Mouse (Mus musculus): ENCODE results near the gene Eogt. TPM values are rescaled to one million over a fixed set of nuclear protein-coding genes. Genes with fewer than 3 reads are reported as not detected.

Eogt gene
- polyA plus RNA-seq, 1 experiment from 2014 or later, result 3.7 TPM

DNA sequence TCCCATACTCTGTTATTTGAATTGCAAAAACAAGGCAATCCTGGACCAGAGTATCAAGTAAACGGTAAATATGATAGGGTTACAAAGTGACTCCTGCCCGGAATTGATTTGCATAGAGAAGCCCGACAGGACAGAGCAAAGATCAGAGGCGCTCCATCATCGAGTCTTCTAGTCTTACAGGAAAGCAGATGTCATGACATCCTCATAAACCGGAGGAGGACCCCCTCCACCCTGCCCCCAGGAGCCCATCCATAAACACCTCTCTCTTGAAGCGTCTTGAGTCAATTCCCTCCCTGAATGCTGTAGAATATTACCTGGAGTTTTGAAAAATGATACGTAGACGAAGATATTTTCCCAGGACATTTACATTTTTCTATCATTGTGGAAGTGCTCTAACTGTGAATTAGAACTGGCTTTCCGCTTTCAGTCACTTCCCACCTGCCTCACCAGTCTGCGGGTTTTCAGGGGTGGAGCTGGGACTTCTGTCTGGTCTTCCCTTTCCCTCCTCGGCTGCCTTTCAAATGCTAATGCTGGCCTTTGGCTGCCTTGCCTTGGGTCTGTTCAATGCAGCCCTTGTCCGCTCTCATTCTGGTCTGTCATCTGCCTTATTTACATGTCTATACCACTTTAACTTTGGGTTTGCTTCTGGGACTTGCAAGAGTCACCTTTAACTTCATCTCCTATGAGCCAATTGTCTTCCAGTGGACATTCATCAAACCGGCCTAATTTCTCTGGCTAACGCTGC lies 46.9 kb downstream of the Eogt start:
- no peaks in the 10 kb centered on the region for H3K36me3 ChIP-seq
- H3K27ac ChIP-seq, result no peak overlapping the region
- no peak overlapping the region for H3K9ac ChIP-seq
- H3K9me3 ChIP-seq (replicated peaks), result no peaks in the 10 kb centered on the region
- WGBS (ENCODE audit: insufficient replicate concordance), result 6% methylated on average over 15 of the region's 15 CpGs
- H3K4me2 ChIP-seq, result no peak overlapping the region
- H3K4me1 ChIP-seq, result no peaks in the 10 kb centered on the region
- no peak for ATAC-seq
- H3K27me3 ChIP-seq (replicated peaks), result peaks cover 30% of the 10 kb centered on the region
- no peak overlapping the region for H3K4me3 ChIP-seq

- H3K9ac ChIP-seq, result no peak overlapping the region
- WGBS (ENCODE audit: insufficient replicate concordance), result 21% methylated on average over 12 of the region's 12 CpGs
- no peaks in the 10 kb centered on the region for H3K9me3 ChIP-seq (replicated peaks)
- no peaks in the 10 kb centered on the region for H3K36me3 ChIP-seq
- H3K4me2 ChIP-seq, result no peak overlapping the region
- H3K27ac ChIP-seq, result no peak overlapping the region
- ATAC-seq, result no peak
- no peak overlapping the region for H3K4me3 ChIP-seq
- H3K4me1 ChIP-seq, result no peaks in the 10 kb centered on the region
- H3K27me3 ChIP-seq (replicated peaks), result peaks cover 30% of the 10 kb centered on the region
Observed at GRCm38 (mm10) chr6:97101190-97101957, 47.6 kb downstream of the Eogt start.

DNA sequence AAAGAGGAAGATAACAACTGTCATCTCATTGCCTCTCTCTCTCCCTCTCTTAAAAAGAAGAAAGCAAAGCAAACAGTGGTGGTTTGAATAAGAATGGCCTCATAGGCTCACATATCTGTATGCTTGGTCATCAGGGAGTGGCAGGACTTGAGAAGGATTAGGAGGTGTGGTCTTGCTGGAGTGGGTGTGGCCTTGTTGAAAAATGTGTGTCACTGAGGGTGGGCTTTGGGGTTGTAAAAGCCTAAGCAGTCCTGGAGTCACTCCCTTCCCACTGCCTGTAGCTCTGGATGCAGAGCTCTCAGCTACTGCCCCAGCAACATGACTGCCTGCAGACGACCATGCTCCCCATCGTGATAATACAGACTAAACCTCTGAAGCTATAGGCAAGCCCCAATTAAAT lies 66.6 kb downstream of the Eogt start:
- Histone ChIP-seq H3K27ac (no peak overlapping the region), H3K4me2 (no peak overlapping the region), H3K27me3 (replicated peaks) (0 out of 2 replicates have a peak, but pooled peaks cover 6% of the 10 kb centered on the region), H3K36me3 (no peaks in the 10 kb centered on the region), H3K9me3 (replicated peaks) (no peaks in the 10 kb centered on the region), H3K9ac (no peak overlapping the region), H3K4me1 (no peaks in the 10 kb centered on the region), H3K4me3 (no peak overlapping the region)
- WGBS (ENCODE audit: insufficient replicate concordance), result 83% methylated on average over 2 of the region's 2 CpGs
- ATAC-seq, result no peak

DNA sequence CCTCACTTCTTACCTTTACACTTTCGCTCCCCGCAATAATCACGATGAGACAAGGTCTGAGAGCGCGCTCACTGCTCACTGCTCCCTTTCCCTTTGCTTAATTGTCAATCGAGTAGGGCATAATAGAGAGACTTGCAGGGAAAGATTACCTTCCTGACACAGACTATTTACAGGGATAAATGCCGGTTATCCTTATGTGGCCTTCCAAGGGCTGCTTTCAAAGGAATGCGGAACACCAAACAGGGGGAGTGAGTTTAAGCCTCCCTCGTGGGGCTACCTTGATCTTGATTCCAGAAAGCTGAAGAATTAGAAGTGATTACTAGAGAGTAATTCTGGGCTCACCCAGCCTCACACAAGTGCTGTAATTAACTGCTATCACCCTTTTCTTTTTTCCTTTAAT lies 69.0 kb downstream of the Eogt start:
- H3K27me3 ChIP-seq (replicated peaks), result 0 out of 2 replicates have a peak, but pooled peaks cover 6% of the 10 kb centered on the region
- no peak overlapping the region for H3K4me3 ChIP-seq
- no peak overlapping the region for H3K9ac ChIP-seq
- no peaks in the 10 kb centered on the region for H3K9me3 ChIP-seq (replicated peaks)
- no peaks in the 10 kb centered on the region for H3K36me3 ChIP-seq
- no peak overlapping the region for H3K4me2 ChIP-seq
- no peak for ATAC-seq
- H3K4me1 ChIP-seq, result no peaks in the 10 kb centered on the region
- 49% methylated on average over 9 of the region's 9 CpGs for WGBS (ENCODE audit: insufficient replicate concordance)
- no peak overlapping the region for H3K27ac ChIP-seq

DNA sequence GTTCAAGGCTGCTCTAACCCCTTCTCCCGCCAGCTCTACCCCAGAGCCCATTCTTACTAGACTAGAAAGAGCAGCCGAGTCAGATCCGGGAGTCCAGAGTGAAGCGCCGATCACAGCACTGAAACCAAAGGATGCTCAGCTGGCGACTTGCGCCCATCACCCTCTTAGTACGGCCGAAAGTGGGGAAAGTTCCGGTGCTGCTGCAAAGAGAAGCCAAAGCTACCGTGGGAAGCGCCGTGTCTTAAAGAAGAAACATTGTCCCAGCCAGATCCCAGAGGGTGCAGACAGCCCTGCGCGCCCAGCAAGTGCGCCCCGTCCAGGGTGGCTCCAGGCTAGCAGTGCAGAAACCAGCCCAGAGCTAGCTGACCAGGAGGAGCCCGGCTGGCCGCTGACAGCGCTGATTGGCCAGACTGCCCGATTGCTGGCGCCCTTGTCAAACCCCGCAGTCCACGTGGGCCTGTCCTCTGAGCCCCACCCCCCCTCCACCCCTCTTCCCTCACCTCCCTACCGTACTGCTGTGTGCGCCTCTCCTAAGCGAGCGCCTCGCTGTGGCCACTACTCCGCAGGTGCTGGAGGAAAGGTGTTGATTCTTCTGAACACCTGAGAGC lies 88.8 kb downstream of the Eogt start, which contains the start of gene Fam19a4:
Gene Fam19a4, minus strand, starts transcription at position 340 of the 608 bp plus-strand sequence.
- H3K4me2 ChIP-seq, result peak within 1 kb of the TSS; percentile 48
- 0 out of 2 replicates have a peak, but pooled peaks cover 9% of the 10 kb centered on the region for H3K4me1 ChIP-seq
- no peaks in the 10 kb centered on the region for H3K9me3 ChIP-seq (replicated peaks)
- no peaks in the 10 kb centered on the region for H3K36me3 ChIP-seq
- H3K4me3 ChIP-seq, result peak within 1 kb of the TSS; percentile 17
- 1% methylated on average over 30 of the region's 30 CpGs for WGBS (ENCODE audit: insufficient replicate concordance)
- H3K27me3 ChIP-seq (replicated peaks), result peaks cover 42% of the 10 kb centered on the region
- peak; percentile 55 for ATAC-seq
- H3K27ac ChIP-seq, result no peak within 1 kb of the TSS
- no peak within 1 kb of the TSS for H3K9ac ChIP-seq

Other genes starting within 250 kb of the Eogt start
- gene Fam19a4, start 88.8 kb downstream of the Eogt start, polyA plus RNA-seq (2016; fragmentation: Nextera tagmentation; extraction: Ambion mirVana), result not detected in 2 replicates
- gene Tmf1, start 29.9 kb upstream of the Eogt start, polyA plus RNA-seq (2016; fragmentation: Nextera tagmentation; extraction: Ambion mirVana), result 19.6 and 19.9 TPM in 2 replicates
- gene Uba3, start 56.5 kb upstream of the Eogt start, polyA plus RNA-seq (2016; fragmentation: Nextera tagmentation; extraction: Ambion mirVana), result 39.9 and 40.7 TPM in 2 replicates
- 35.3 and 36.6 TPM in 2 replicates for gene Arl6ip5, start 61.5 kb upstream of the Eogt start, polyA plus RNA-seq (2016; fragmentation: Nextera tagmentation; extraction: Ambion mirVana)
- gene Lmod3, start 103.6 kb upstream of the Eogt start, polyA plus RNA-seq (2016; fragmentation: Nextera tagmentation; extraction: Ambion mirVana), result 0.05 and 0.10 TPM in 2 replicates

All from liver, embryonic 12.5 days (tissue).